Mouse (Mus musculus) ZHBTc4 (cell line): ENCODE data around the gene Diras2.
"Not testable (repeated sequence)": the region's sequence is repeated elsewhere in the genome, so short reads cannot be mapped to it uniquely, and the experiment has no call there.

Experiments
- DNase-seq: peaks from one replicate; pipeline ENCODE4 v3.0.0-alpha.2; 2011; ENCODE audit warnings: low read depth, low spot score

The Diras2 gene

DNA sequence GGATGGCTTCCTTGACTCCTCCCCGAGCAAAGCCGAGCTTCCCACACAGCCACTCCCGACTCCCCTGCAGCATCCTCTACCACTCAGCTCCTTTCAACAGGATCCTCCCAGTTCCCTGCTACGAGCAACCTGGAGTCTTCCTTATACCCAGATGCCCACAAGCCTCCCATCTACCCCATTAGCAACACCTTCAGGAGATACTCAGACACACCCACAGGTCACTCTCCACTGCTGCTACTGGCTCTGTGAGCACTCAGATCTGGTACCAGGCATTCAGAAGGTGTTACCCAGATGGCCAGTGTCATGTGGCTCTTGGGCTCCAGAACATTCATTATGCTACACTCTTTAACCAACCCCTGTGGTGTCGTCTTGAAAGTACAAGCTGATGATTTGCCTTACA lies 11.7 kb downstream of the Diras2 start:
- no peak for DNase-seq

DNA sequence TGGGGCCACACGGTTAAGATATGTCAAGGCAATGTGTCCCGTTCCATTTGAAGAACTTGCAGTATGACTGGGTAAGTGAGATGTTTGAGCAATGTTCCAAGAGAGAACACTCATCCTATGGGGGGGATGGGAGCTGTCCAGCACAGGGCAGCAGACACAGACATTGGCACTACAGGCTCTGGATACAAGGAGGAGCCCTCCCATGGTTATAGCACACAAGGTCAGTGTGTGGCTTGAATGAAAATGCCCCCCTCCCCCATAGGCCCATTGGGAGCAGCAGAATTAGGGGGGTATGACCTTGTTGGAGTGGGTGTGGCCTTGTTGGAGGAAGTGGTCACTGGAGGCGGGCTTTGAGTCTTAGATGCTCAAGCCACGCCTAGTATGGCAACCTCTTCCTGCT lies 12.7 kb downstream of the Diras2 start:
- peak; percentile 38 for DNase-seq

- no peak for DNase-seq
Measured at GRCm38 (mm10) chr13:52517021-52517420, 14.1 kb downstream of the Diras2 start.

DNA sequence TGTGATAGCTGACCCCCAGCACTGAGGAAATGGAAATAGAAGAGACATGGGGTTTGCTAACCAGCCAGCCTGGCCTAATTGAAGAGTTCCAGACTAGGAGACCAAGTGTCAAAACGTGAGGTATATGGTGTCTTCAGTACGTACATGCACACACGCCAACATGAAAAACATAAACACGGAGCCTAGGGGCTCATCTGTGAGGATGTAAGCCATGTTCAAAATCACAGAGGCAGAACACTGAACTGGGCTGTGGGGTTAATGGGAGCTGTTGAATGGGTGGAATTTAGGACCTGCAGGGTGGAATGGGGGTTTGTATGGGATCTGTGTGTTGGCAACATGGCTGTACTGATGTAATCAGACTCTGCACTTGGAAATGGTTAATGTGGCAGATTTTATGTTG lies 14.5 kb downstream of the Diras2 start:
- DNase-seq = no peak

DNA sequence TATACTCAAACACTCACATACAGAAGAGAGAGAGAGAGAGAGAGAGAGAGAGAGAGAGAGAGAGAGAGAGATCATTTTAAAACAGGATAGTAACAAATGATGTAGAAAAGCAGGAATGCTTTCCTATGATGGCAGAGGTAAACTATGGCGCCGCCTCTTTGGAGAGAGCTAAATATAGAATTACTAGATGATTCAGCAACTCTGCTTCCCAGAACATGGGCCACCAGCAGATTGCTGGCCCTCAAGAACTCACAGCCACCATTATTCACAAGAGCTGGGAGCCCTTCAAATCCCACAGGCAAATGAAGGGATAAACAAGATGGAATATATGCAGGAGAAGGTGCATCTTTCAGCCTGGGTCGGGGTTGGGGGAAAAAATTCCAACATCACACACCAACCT lies 15.0 kb downstream of the Diras2 start:
- DNase-seq = no peak

DNA sequence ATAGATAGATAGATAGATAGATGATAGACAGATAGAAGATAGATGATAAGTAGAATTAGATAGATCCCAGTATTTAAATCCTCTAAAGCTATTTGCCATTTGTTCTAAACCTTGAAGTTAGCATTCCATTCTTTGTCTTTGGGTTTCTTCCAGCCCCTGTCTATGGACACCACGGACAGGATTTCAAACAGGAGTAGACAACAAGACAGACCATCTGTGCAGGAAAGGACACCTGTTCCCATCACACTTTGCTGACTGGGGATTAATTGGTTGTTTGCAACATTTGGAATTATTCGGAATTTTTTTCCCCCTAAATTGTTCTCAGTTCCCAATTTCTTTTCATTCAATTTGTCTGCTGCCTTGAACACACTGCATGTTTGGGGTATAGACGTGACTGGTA lies 17.5 kb downstream of the Diras2 start:
- no peak for DNase-seq

DNA sequence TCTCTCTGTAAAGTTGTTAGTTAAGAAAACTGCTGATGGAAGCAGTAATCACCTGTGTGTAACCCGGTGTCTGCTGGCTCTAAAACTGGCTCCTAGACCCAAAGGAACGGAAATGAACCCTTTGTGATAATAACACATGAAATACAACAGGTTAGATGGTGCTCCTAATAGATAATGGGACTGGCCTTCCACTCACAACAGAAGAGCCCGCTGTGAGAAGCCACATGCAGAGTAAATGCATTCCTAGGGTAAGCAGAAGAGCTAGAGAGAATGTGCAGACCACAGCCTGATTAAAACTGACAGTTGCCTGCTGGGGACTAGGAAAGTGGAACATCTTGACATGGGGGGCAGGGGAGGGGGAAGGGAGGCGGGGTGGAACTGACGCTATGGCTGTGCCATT lies 18.7 kb downstream of the Diras2 start:
- DNase-seq = no peak

GRCm38 (mm10) chr13:52510172-52510880 lies 20.8 kb downstream of the Diras2 start:
- DNase-seq = no peak

GRCm38 (mm10) chr13:52507460-52508293 lies 23.4 kb downstream of the Diras2 start:
- peak; percentile 5 for DNase-seq

GRCm38 (mm10) chr13:52506822-52507221 lies 24.3 kb downstream of the Diras2 start:
- DNase-seq = not testable (repeated sequence)

DNA sequence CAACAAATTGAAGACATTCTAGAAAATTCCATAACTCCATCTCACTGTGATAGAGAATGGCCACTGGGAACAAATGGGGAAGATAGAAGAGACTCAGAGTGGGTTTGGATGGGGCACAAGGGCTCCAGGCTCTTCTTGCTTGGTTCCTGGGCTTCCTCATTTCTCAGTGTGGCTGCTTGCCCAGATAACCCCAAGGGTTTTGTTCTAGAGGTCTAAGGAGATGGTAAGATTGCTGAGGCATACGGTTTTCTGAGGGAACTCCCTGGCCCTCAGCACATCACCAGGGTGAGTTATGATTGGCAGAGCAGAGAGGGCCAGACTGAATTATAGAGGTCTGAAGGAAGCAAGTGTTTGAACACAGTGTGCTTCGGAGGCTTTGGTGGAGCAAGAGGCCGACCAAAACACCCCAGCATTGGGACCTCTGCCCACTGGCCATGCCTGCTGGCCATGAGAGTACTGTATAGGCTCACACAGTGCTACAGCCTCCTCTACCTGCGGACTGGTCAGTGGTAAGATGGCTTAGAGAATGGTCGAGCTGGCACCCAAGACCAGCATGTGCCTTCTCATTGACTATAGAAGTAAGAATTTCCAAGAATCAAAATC lies 25.3 kb downstream of the Diras2 start:
- DNase-seq = not testable (repeated sequence)

GRCm38 (mm10) chr13:52501686-52502085 lies 29.4 kb downstream of the Diras2 start:
- no peak for DNase-seq

DNA sequence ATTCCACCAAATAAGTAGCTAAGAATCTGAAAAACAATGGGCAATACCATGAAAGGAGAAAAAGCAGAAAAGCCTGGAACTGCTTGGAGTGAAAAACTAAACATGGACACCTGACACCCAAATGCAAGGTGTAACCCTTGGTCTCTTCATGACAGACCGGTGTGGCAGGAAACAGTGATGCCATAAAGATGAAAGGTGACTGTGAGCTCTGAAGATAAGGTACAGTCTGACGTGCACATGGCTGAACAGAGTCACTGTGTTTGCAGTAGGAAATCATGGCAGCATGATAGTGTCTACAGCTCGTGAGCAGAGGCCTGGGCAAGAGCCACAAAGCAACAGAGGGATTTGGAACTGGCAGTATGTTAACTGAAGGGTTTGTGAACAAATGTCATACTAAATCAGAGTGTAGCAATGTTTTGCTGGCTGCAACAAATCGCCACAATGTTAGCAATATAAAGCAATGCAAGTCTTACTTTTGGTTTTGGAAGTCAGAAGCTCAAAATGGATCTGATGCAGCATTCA lies 34.0 kb downstream of the Diras2 start:
- DNase-seq = no peak

DNA sequence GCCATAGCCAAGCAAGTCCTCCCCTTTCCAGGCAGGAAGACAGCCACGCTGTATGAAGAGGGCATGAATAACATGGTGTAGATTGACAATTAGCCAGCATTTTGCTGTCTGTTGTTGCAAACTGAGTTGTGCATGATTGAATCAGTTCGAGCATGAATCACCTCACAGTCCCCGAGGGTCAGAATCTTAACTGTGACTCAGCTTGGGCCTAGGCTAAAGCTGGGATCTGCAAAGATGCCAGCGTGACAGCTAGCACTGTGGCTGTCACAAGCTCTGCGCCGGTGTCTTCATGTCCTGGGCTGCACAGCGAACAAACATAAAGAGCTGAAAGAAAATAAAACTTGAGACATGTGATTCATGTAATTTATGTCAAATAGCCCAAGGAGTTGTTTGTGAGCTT lies 42.3 kb downstream of the Diras2 start:
- no peak for DNase-seq

GRCm38 (mm10) chr13:52484064-52484463 lies 47.0 kb downstream of the Diras2 start:
- DNase-seq = no peak

DNA sequence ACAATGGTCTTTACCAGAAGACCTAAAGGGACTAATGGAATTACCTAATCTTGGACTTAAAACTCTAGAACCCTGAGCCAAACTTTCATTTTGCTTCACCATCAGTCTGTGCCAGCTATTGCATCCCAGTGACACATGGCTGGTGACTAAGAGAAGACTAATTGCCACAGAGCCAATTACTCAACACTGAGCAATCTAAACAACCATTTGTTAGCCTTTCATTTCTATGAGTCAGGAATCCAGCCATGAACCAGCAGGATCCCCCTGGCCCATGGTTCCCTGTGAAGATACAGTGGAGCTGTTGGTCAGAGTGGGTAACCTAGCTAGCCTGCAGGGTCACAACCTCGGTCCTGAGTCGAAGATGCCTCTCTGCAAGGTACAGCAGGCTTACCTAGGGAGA lies 49.3 kb downstream of the Diras2 start:
- no peak for DNase-seq

GRCm38 (mm10) chr13:52479146-52479545 lies 51.9 kb downstream of the Diras2 start:
- no peak for DNase-seq

GRCm38 (mm10) chr13:52476998-52477601 lies 54.0 kb downstream of the Diras2 start:
- no peak for DNase-seq

- peak; percentile 57 for DNase-seq
Measured at GRCm38 (mm10) chr13:52476222-52476621, 54.9 kb downstream of the Diras2 start.

GRCm38 (mm10) chr13:52475264-52475663 lies 55.8 kb downstream of the Diras2 start:
- no peak for DNase-seq

GRCm38 (mm10) chr13:52474807-52475206 lies 56.3 kb downstream of the Diras2 start:
- no peak for DNase-seq
